Comparison of ENCODE assay signal across 18 mouse cellular contexts in genomic region chr3:156232111-156232510, GRCm38 (mm10).
DNase-seq lines count a peak whose midpoint lies in the region; ATAC-seq lines count a peak whose summit lies in the region.
"Had no signal": no experiment of that assay in that cellular context is flagged by ENCODE, and none has a peak within 500 bp of the region (broad histone marks: within the 10 kb centered on the region; RNA-seq: fewer than 3 reads in every experiment).

No protein-coding gene starts in this region.

- peak; percentile 20; the same call in 1 of the 2 replicates for ATAC-seq in cerebellum, adult (ENCODE audit: insufficient number of reproducible peaks, low FRiP score, low TSS enrichment)
- ATAC-seq in hematopoietic stem cell, adult 5-6 weeks (replicated peaks in 1 of 2; ENCODE audit: insufficient read depth in 1 of 2, low FRiP score in 2 of 2, low TSS enrichment in 1 of 2, low read depth in 1 of 2, poor library complexity in 2 of 2, severe bottlenecking in 2 of 2), result peak; percentile 8 to 23; a peak in 1 of 4 replicates
- ATAC-seq: activated CD4-positive, CD25-positive, alpha-beta regulatory T cell, adult 4 months; midbrain, embryonic 16.5 days had no signal

- DNase-seq in cerebellum, adult 11-12 months, result no peak
- peak; percentile 3 to 4 for DNase-seq in left cerebral cortex, postnatal 14 days (ENCODE audit: low spot score in 2 of 2)
- DNase-seq in left cerebral cortex, adult 18-20 months (ENCODE audit: low spot score in 2 of 2), result no peak
- DNase-seq in cerebellum, adult 8-10 months, result peak; percentile 10
- no peak for DNase-seq in kidney, postnatal 4 days
- DNase-seq in heart, adult 11 months, result no peak
- DNase-seq: adrenal gland, postnatal 14 days; heart, postnatal 14 days; kidney, adult 8-10 months; kidney, postnatal 25 days; left cerebral cortex, postnatal 4 days; liver; right cerebral cortex, postnatal 25 days; thymus, adult 18-20 months had no signal

- intact Hi-C loops in left cerebral cortex, postnatal 14 days (cut with DNase I), result no loop called here

Comparison
In these comparisons a context has a peak if more than half of its experiments do, and no peak if none do; other contexts are left out.
1. DNase-seq: peak in left cerebral cortex, postnatal 14 days (2 of 2) and cerebellum, adult 8-10 months (single experiment); none in cerebellum, adult 11-12 months (single experiment), left cerebral cortex, adult 18-20 months (0 of 2), kidney, postnatal 4 days (0 of 2) and heart, adult 11 months (single experiment).